Mouse (Mus musculus) G1E (cell line): Measurements from ENCODE around the gene Rabl6. TPM values are rescaled to one million over a fixed set of nuclear protein-coding genes. Genes with fewer than 3 reads are reported as not detected.

Source experiments
- ATAC-seq: 2 replicates; pipeline ENCODE4 v1.8.0; 2016; ENCODE audit warnings: mild to moderate bottlenecking; ENCODE audit not compliant: insufficient number of reproducible peaks, poor library complexity, low FRiP score, severe bottlenecking; ENCODE audit errors: extremely low read depth
- DNase-seq: peaks from one replicate; pipeline ENCODE4 v3.0.0; 2012; ENCODE audit warnings: low spot score
- H3K27me3 ChIP-seq: 2 replicates; pipeline ENCODE4 v1.6.1; 2012; ENCODE audit warnings: mild to moderate bottlenecking, low read length, inconsistent platforms; ENCODE audit not compliant: insufficient read depth
- H3K36me3 ChIP-seq: replicated peaks from 2 replicates; pipeline ENCODE3; 2012; ENCODE audit warnings: mild to moderate bottlenecking, inconsistent platforms
- H3K4me1 ChIP-seq: 2 replicates; pipeline ENCODE4 v1.6.1; 2012; ENCODE audit warnings: low read depth, low read length, inconsistent platforms, mixed read lengths; ENCODE audit not compliant: insufficient read depth
- H3K4me3 ChIP-seq: 2 replicates; pipeline ENCODE4 v1.5.1; 2012; ENCODE audit warnings: low read depth, mild to moderate bottlenecking, inconsistent platforms, low read length, moderate library complexity, mixed read lengths
- H3K9me3 ChIP-seq: replicated peaks from 2 replicates; pipeline ENCODE4 v1.6.1; 2012; ENCODE audit warnings: inconsistent platforms
- CTCF ChIP-seq: IDR thresholded peaks from 2 replicates; pipeline ENCODE4 v1.5.1; 2012; ENCODE audit warnings: low read depth, low read length, inconsistent platforms, mixed read lengths
- GATA1 ChIP-seq: IDR thresholded peaks from 2 replicates; pipeline ENCODE4 v1.6.1; 2012; ENCODE audit warnings: borderline replicate concordance, low read length, inconsistent platforms, mixed read lengths
- GATA2 ChIP-seq: IDR thresholded peaks from 2 replicates; pipeline ENCODE4 v1.6.1; 2012; ENCODE audit warnings: low read depth, low read length, inconsistent platforms, borderline replicate concordance
- POLR2AphosphoS5 ChIP-seq: IDR thresholded peaks from 2 replicates; pipeline ENCODE4 v1.6.1; 2012; ENCODE audit warnings: low read depth, low read length, inconsistent platforms; ENCODE audit not compliant: insufficient replicate concordance
- TAL1 ChIP-seq: conservative IDR thresholded peaks from 2 replicates; pipeline ENCODE4 v1.6.1; 2012; ENCODE audit warnings: low read depth, low read length, inconsistent platforms, mixed read lengths
- polyA plus RNA-seq: library from polyadenylated mRNA; stranded (reverse); fragments of >175 nt; gene quantifications from 2 replicates; pipeline ENCODE4 v1.2.3, GENCODE M21; 2012
- total RNA-seq, 2 experiments: library from RNA; stranded (forward) in 1 of 2; stranded (reverse) in 1 of 2; fragments of 200-1000 nt in 1 of 2; fragments of >200 nt in 1 of 2; fragmentation: Nextera tagmentation in 1 of 2; gene quantifications; 2 replicates each; pipeline ENCODE4 v1.2.3; 2014 to 2017

Rabl6 gene
- total and polyA plus RNA-seq, 3 experiments: 41.5 to 82.4 (median 74.9) TPM

DNA sequence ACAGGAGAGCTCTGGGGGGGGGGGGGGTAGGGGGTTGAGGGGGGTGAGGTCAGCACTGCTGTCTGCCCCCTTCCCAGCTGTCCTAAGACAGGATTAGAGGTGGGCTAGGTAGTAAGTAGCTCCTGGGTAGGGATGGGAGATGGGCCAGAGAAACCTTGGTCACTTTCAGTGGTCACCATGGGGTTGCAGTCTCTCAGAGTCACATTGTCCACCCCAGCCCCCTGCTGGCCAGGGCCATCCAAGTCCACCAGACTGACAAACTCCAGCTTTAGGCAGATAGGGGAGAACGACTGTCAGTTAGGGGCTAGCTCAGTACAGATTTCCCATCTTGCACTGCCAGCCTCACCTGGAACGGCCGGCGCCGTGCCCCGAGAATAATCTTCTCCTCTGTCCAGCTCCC lies 41.8 kb downstream of the Rabl6 start:
- no peak for ATAC-seq
- H3K36me3 ChIP-seq: peaks cover 97% of the 10 kb centered on the region

GRCm38 (mm10) chr2:25565741-25566140 lies 42.6 kb downstream of the Rabl6 start:
- peaks cover 97% of the 10 kb centered on the region for H3K36me3 ChIP-seq

More for the DNA sequence above, 41.8 kb downstream of the Rabl6 start:
- Histone ChIP-seq H3K4me1 (peaks cover 14% of the 10 kb centered on the region), H3K4me3 (no peak overlapping the region), H3K9me3 (no peaks in the 10 kb centered on the region), H3K27me3 (no peaks in the 10 kb centered on the region)
- TF ChIP-seq POLR2AphosphoS5 (no peak), GATA1 (no peak)
- no peak for DNase-seq

GRCm38 (mm10) chr2:25561946-25562345 lies 46.4 kb downstream of the Rabl6 start:
- peaks cover 85% of the 10 kb centered on the region for H3K36me3 ChIP-seq
- no peak for TF ChIP-seq TAL1
- no peak for TF ChIP-seq POLR2AphosphoS5
- TF ChIP-seq CTCF: no peak
- TF ChIP-seq GATA2: no peak
- no peak for TF ChIP-seq GATA1
- DNase-seq (no peak), ATAC-seq (no peak)
- no peaks in the 10 kb centered on the region for H3K9me3 ChIP-seq
- no peaks in the 10 kb centered on the region for H3K27me3 ChIP-seq
- peaks cover 39% of the 10 kb centered on the region for H3K4me1 ChIP-seq
- H3K4me3 ChIP-seq: no peak overlapping the region

More at GRCm38 (mm10) chr2:25565741-25566140, 42.6 kb downstream of the Rabl6 start:
- Histone ChIP-seq H3K27me3 (no peaks in the 10 kb centered on the region), H3K4me1 (peaks cover 12% of the 10 kb centered on the region), H3K4me3 (no peak overlapping the region), H3K9me3 (no peaks in the 10 kb centered on the region)
- ATAC-seq: no peak
- TF ChIP-seq CTCF (no peak), GATA1 (no peak), GATA2 (no peak), POLR2AphosphoS5 (no peak), TAL1 (no peak)
- DNase-seq: no peak

GRCm38 (mm10) chr2:25560551-25560950 lies 47.8 kb downstream of the Rabl6 start:
- Histone ChIP-seq H3K36me3 (peaks cover 72% of the 10 kb centered on the region), H3K27me3 (no peaks in the 10 kb centered on the region), H3K9me3 (no peaks in the 10 kb centered on the region), H3K4me1 (peaks cover 47% of the 10 kb centered on the region), H3K4me3 (no peak overlapping the region)
- DNase-seq (no peak), ATAC-seq (no peak)
- TF ChIP-seq GATA1: no peak
- no peak for TF ChIP-seq CTCF
- no peak for TF ChIP-seq TAL1
- TF ChIP-seq POLR2AphosphoS5: no peak
- no peak for TF ChIP-seq GATA2

GRCm38 (mm10) chr2:25558774-25559173 lies 49.5 kb downstream of the Rabl6 start:
- no peak for TF ChIP-seq GATA1
- Histone ChIP-seq H3K9me3 (no peaks in the 10 kb centered on the region), H3K4me1 (peaks cover 44% of the 10 kb centered on the region), H3K27me3 (no peaks in the 10 kb centered on the region), H3K4me3 (peak overlapping the region; percentile 93; the same call in 1 of the 2 replicates), H3K36me3 (peaks cover 54% of the 10 kb centered on the region)
- ATAC-seq: no peak
- no peak for DNase-seq

DNA sequence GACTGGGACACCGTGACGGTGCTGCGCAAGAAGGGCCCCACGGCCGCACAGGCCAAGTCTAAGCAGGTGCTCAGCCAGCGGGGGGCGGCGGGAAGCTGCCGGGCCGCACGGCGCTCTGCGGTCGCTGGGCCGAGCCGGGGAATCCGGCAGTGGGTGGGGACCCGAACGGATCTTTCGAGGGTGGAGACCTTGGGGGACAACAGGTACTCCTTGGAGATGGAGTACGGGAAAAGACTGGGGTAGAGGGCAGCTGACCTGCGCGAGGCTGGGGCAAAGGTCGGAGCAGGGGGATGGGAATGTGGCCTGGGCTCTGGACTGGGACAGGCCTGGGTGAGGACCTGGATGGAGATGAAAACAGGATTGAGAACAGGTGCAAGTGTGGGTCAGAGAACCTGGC lies 50.4 kb downstream of the Rabl6 start:
- peaks cover 46% of the 10 kb centered on the region for H3K4me1 ChIP-seq
- TF ChIP-seq GATA2 (no peak), TAL1 (no peak), GATA1 (no peak), CTCF (no peak), POLR2AphosphoS5 (no peak)
- ATAC-seq: no peak

More for the DNA sequence above, 50.4 kb downstream of the Rabl6 start:
- H3K36me3 ChIP-seq: peaks cover 46% of the 10 kb centered on the region
- H3K4me3 ChIP-seq: peak overlapping the region; percentile 93
- H3K27me3 ChIP-seq: no peaks in the 10 kb centered on the region
- peak; percentile 37 for DNase-seq
- no peaks in the 10 kb centered on the region for H3K9me3 ChIP-seq
